Mouse (Mus musculus) midbrain, embryonic 15.5 days (tissue): ENCODE data around the gene Tmem132c. TPM values are rescaled to one million over a fixed set of nuclear protein-coding genes. Genes with fewer than 3 reads are reported as not detected.

ENCODE experiments used
- ATAC-seq: fragments of 200-750 bp; cut with Nextera tagmentation; replicated peaks from 2 replicates; pipeline ENCODE4 v1.8.0; 2017; ENCODE audit warnings: moderate TSS enrichment
- H3K27ac ChIP-seq: fragments of 300-500 bp; sonication (generic); 2 replicates; pipeline ENCODE4 v1.5.1; 2015; ENCODE audit warnings: mild to moderate bottlenecking, inconsistent platforms
- H3K27me3 ChIP-seq: fragments of 300-500 bp; sonication (generic); replicated peaks from 2 replicates; pipeline ENCODE4 v1.6.1; 2015; ENCODE audit warnings: inconsistent platforms
- H3K36me3 ChIP-seq: fragments of 300-500 bp; sonication (generic); replicated peaks from 2 replicates; pipeline ENCODE4 v1.6.1; 2015; ENCODE audit warnings: inconsistent platforms
- H3K4me1 ChIP-seq: fragments of 300-500 bp; sonication (generic); 2 replicates; pipeline ENCODE4 v1.6.1; 2015; ENCODE audit warnings: inconsistent platforms
- H3K4me2 ChIP-seq: fragments of 300-500 bp; sonication (generic); 2 replicates; pipeline ENCODE4 v1.6.1; 2015; ENCODE audit warnings: inconsistent platforms, mild to moderate bottlenecking, moderate library complexity
- H3K4me3 ChIP-seq: fragments of 300-500 bp; sonication (generic); 2 replicates; pipeline ENCODE4 v1.5.1; 2015; ENCODE audit warnings: mild to moderate bottlenecking, inconsistent platforms
- H3K9ac ChIP-seq: fragments of 300-500 bp; sonication (generic); 2 replicates; pipeline ENCODE4 v1.6.1; 2015; ENCODE audit warnings: mild to moderate bottlenecking, inconsistent platforms
- H3K9me3 ChIP-seq: fragments of 300-500 bp; sonication (generic); 2 replicates; pipeline ENCODE4 v1.6.1; 2016; ENCODE audit warnings: inconsistent platforms
- WGBS: fragments of 180-500 bp; shearing (Covaris S2); methylation state at CpG from one replicate; pipeline ENCODE4 v1.1.7; 2015; ENCODE audit warnings: mixed read lengths; 5-methylcytosine and 5-hydroxymethylcytosine counted together
- polyA plus RNA-seq: library from polyadenylated mRNA; unstranded; fragments of >200 nt; fragmentation: Nextera tagmentation; extraction: Ambion mirVana; gene quantifications from 2 replicates; pipeline ENCODE4 v1.2.1, GENCODE M21; 2015

Gene Tmem132c
- polyA plus RNA-seq: 11.5 and 13.3 TPM in 2 replicates

GRCm38 (mm10) chr5:127241136-127241924 is at the start of gene Tmem132c:
Gene Tmem132c, plus strand, starts transcription at chr5:127241808.
- H3K27ac ChIP-seq: peak within 1 kb of the TSS; percentile 41; the same call in 1 of the 2 replicates
- peak within 1 kb of the TSS; percentile 51 for H3K9ac ChIP-seq
- no peaks in the 10 kb centered on the region for H3K36me3 ChIP-seq
- H3K4me3 ChIP-seq: peak within 1 kb of the TSS; percentile 59
- ATAC-seq: peak; percentile 94
- H3K4me1 ChIP-seq: peaks cover 34% of the 10 kb centered on the region
- no peaks in the 10 kb centered on the region for H3K9me3 ChIP-seq
- H3K27me3 ChIP-seq: peaks cover 42% of the 10 kb centered on the region
- peak within 1 kb of the TSS; percentile 76 for H3K4me2 ChIP-seq
- under 1% methylated on average over 55 of the region's 58 CpGs for WGBS

GRCm38 (mm10) chr5:127191881-127192280 is 49.7 kb upstream of the Tmem132c start:
- WGBS: 29% methylated on average over 5 of the region's 5 CpGs
- ATAC-seq: no peak

GRCm38 (mm10) chr5:127198850-127199249 is 42.8 kb upstream of the Tmem132c start:
- Histone ChIP-seq H3K4me3 (no peak overlapping the region), H3K36me3 (no peaks in the 10 kb centered on the region), H3K4me2 (no peak overlapping the region), H3K9me3 (no peaks in the 10 kb centered on the region), H3K27ac (no peak overlapping the region), H3K27me3 (no peaks in the 10 kb centered on the region), H3K4me1 (no peaks in the 10 kb centered on the region), H3K9ac (no peak overlapping the region)
- no peak for ATAC-seq
- WGBS: 63% methylated on average over 4 of the region's 4 CpGs

More at GRCm38 (mm10) chr5:127191881-127192280, 49.7 kb upstream of the Tmem132c start:
- Histone ChIP-seq H3K9me3 (no peaks in the 10 kb centered on the region; the same call in 1 of the 2 replicates), H3K27ac (no peak overlapping the region), H3K36me3 (no peaks in the 10 kb centered on the region), H3K4me3 (no peak overlapping the region), H3K27me3 (no peaks in the 10 kb centered on the region), H3K9ac (no peak overlapping the region), H3K4me2 (no peak overlapping the region), H3K4me1 (no peaks in the 10 kb centered on the region)

- Histone ChIP-seq H3K9me3 (no peaks in the 10 kb centered on the region), H3K9ac (no peak overlapping the region), H3K4me2 (no peak overlapping the region), H3K27ac (no peak overlapping the region), H3K4me1 (no peaks in the 10 kb centered on the region), H3K4me3 (no peak overlapping the region), H3K27me3 (no peaks in the 10 kb centered on the region), H3K36me3 (no peaks in the 10 kb centered on the region)
- 89% methylated on average over 8 of the region's 8 CpGs for WGBS
- no peak for ATAC-seq
Measured at GRCm38 (mm10) chr5:127204881-127205280, 36.7 kb upstream of the Tmem132c start.

- 11% methylated on average over 3 of the region's 3 CpGs for WGBS
- peak overlapping the region; percentile 24; the same call in 1 of the 2 replicates for H3K4me2 ChIP-seq
- H3K9me3 ChIP-seq: no peaks in the 10 kb centered on the region
- no peak overlapping the region for H3K4me3 ChIP-seq
- peaks cover 10% of the 10 kb centered on the region; the same call in 1 of the 2 replicates for H3K4me1 ChIP-seq
- no peak overlapping the region for H3K9ac ChIP-seq
- H3K27me3 ChIP-seq: 0 out of 2 replicates have a peak, but pooled peaks cover 3% of the 10 kb centered on the region
- no peak for ATAC-seq
- no peak overlapping the region for H3K27ac ChIP-seq
- no peaks in the 10 kb centered on the region for H3K36me3 ChIP-seq
Measured at GRCm38 (mm10) chr5:127216389-127216788, 25.2 kb upstream of the Tmem132c start.

- ATAC-seq: no peak
- Histone ChIP-seq H3K4me3 (no peak overlapping the region), H3K4me1 (peaks cover 6% of the 10 kb centered on the region; the same call in 1 of the 2 replicates), H3K9me3 (no peaks in the 10 kb centered on the region), H3K9ac (no peak overlapping the region), H3K4me2 (no peak overlapping the region), H3K27ac (no peak overlapping the region), H3K27me3 (0 out of 2 replicates have a peak, but pooled peaks cover 3% of the 10 kb centered on the region), H3K36me3 (no peaks in the 10 kb centered on the region)
- 70% methylated on average over 6 of the region's 6 CpGs for WGBS
Measured at GRCm38 (mm10) chr5:127217725-127218124, 23.9 kb upstream of the Tmem132c start.

- Histone ChIP-seq H3K27ac (0 out of 2 replicates have a peak overlapping the region, but pooled peaks have one; percentile 20), H3K36me3 (no peaks in the 10 kb centered on the region), H3K9ac (no peak overlapping the region), H3K4me2 (peak overlapping the region; percentile 44), H3K4me3 (no peak overlapping the region), H3K4me1 (peaks cover 13% of the 10 kb centered on the region), H3K27me3 (no peaks in the 10 kb centered on the region; the same call in 1 of the 2 replicates), H3K9me3 (no peaks in the 10 kb centered on the region)
- ATAC-seq: no peak
- WGBS: 3% methylated on average over 14 of the region's 14 CpGs
Measured at GRCm38 (mm10) chr5:127227929-127228595, 13.5 kb upstream of the Tmem132c start.

- peak overlapping the region; percentile 57 for H3K27ac ChIP-seq
- H3K27me3 ChIP-seq: peaks cover 22% of the 10 kb centered on the region
- H3K4me2 ChIP-seq: peak overlapping the region; percentile 14; the same call in 1 of the 2 replicates
Measured at GRCm38 (mm10) chr5:127234715-127235114, 6.9 kb upstream of the Tmem132c start.

GRCm38 (mm10) chr5:127235203-127235602 is 6.4 kb upstream of the Tmem132c start:
- Histone ChIP-seq H3K27ac (no peak overlapping the region), H3K4me2 (no peak overlapping the region), H3K4me1 (peaks cover 17% of the 10 kb centered on the region), H3K9ac (no peak overlapping the region), H3K36me3 (no peaks in the 10 kb centered on the region), H3K27me3 (peaks cover 23% of the 10 kb centered on the region), H3K9me3 (no peaks in the 10 kb centered on the region), H3K4me3 (no peak overlapping the region)
- ATAC-seq: peak; percentile 62
- WGBS: 3% methylated on average over 11 of the region's 11 CpGs

More at GRCm38 (mm10) chr5:127234715-127235114, 6.9 kb upstream of the Tmem132c start:
- peak; percentile 74 for ATAC-seq
- Histone ChIP-seq H3K36me3 (no peaks in the 10 kb centered on the region), H3K9me3 (no peaks in the 10 kb centered on the region), H3K4me1 (peaks cover 14% of the 10 kb centered on the region), H3K4me3 (no peak overlapping the region), H3K9ac (no peak overlapping the region)
- WGBS: 2% methylated on average over 7 of the region's 7 CpGs

- Histone ChIP-seq H3K36me3 (no peaks in the 10 kb centered on the region), H3K4me2 (no peak overlapping the region), H3K4me1 (peaks cover 42% of the 10 kb centered on the region), H3K27me3 (peaks cover 46% of the 10 kb centered on the region), H3K9me3 (no peaks in the 10 kb centered on the region), H3K4me3 (no peak overlapping the region), H3K9ac (no peak overlapping the region), H3K27ac (no peak overlapping the region)
- WGBS: 53% methylated on average over 7 of the region's 7 CpGs
- no peak for ATAC-seq
Measured at GRCm38 (mm10) chr5:127239706-127240105, 1.9 kb upstream of the Tmem132c start.

- 27% methylated on average over 4 of the region's 4 CpGs for WGBS
- ATAC-seq: no peak
- H3K27me3 ChIP-seq: peaks cover 46% of the 10 kb centered on the region
- H3K4me3 ChIP-seq: peak overlapping the region; percentile 59; the same call in 1 of the 2 replicates
- H3K4me1 ChIP-seq: peaks cover 34% of the 10 kb centered on the region
- no peak overlapping the region for H3K9ac ChIP-seq
- H3K27ac ChIP-seq: no peak overlapping the region
- no peaks in the 10 kb centered on the region for H3K36me3 ChIP-seq
- H3K4me2 ChIP-seq: peak overlapping the region; percentile 76; the same call in 1 of the 2 replicates
- H3K9me3 ChIP-seq: no peaks in the 10 kb centered on the region
Measured at GRCm38 (mm10) chr5:127240646-127241045, 962 bp upstream of the Tmem132c start.
